Mouse (Mus musculus) small intestine, adult 2 months (tissue): ENCODE measurements at regions not wholly inside any gene's neighbourhood (a gene's known extent, or its start where the extent isn't known, plus 50 kb on each side); places are given as distances from the start of the nearest gene placed in this dataset.

Experiments used
- CTCF ChIP-seq: fragments of 200-500 bp; IDR thresholded peaks from 2 replicates; pipeline ENCODE4 v1.5.1; 2012; ENCODE audit warnings: low read depth, mild to moderate bottlenecking, control low read depth, inconsistent platforms, low read length, moderate library complexity, mixed read lengths; ENCODE audit not compliant: insufficient replicate concordance, insufficient read length; ENCODE audit errors: extremely low read depth
- POLR2A ChIP-seq: fragments of 200-500 bp; IDR thresholded peaks from 2 replicates; pipeline ENCODE4 v1.6.1; 2012; ENCODE audit warnings: low read depth, mild to moderate bottlenecking, control low read depth, inconsistent platforms, low read length, moderate library complexity

DNA sequence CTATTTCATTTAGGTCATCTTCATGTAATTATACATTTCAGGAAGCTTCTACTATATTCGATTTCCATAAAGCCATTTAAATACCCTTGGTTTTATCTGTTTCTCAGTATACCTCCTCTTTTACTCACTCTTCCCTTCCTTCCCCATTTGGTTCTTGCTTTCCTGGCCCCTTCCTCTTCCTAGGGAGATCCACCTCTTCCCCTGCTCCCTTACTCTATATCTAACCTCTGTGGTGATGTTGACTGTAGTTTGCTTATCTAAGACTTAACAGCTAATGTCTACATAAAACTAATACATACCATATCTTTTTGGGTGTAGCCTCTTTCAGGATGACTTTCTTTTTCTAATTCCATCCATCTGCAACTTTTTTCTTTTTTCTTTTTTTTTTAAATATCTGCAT, 92.9 kb upstream of the Tbc1d5 start:
- TF ChIP-seq CTCF (no peak), POLR2A (no peak)
